In genomic region chr1:71937922-71938321, GRCm38 (mm10) we compare ENCODE assay signal across 14 mouse cellular contexts.
DNase-seq lines count a peak whose midpoint lies in the region; ATAC-seq and TF ChIP-seq lines count a peak whose summit lies in the region.
"Had no signal": no experiment of that assay in that cellular context is flagged by ENCODE, and none has a peak within 500 bp of the region (broad histone marks: within the 10 kb centered on the region; RNA-seq: fewer than 3 reads in every experiment).

No protein-coding gene starts in this region.

- H3K4me2 ChIP-seq in kidney, postnatal 0 days (ENCODE audit: low read length) = 0 out of 2 replicates have a peak overlapping the region, but pooled peaks have one; percentile 21
- H3K4me2 ChIP-seq in intestine, embryonic 15.5 days (replicated peaks) = peak overlapping the region; percentile 42
- peak overlapping the region; percentile 46 for H3K4me2 ChIP-seq in liver, postnatal 0 days (ENCODE audit: low read depth, low read length)
- no peak overlapping the region for H3K4me2 ChIP-seq in hindbrain, postnatal 0 days (ENCODE audit: low read depth, low read length)
- H3K4me2 ChIP-seq: embryonic facial prominence, embryonic 13.5 days; hindbrain, embryonic 15.5 days had no signal

- H3K36me3 ChIP-seq in kidney, postnatal 0 days (ENCODE audit: insufficient read depth, low read length) = no peaks in the 10 kb centered on the region
- H3K36me3 ChIP-seq in embryonic facial prominence, embryonic 10.5 days (replicated peaks) = no peaks in the 10 kb centered on the region
- H3K36me3 ChIP-seq in intestine, embryonic 15.5 days = no peaks in the 10 kb centered on the region
- no peaks in the 10 kb centered on the region for H3K36me3 ChIP-seq in liver, postnatal 0 days (replicated peaks; ENCODE audit: insufficient read depth, low read length)
- no peaks in the 10 kb centered on the region for H3K36me3 ChIP-seq in hindbrain, postnatal 0 days (ENCODE audit: insufficient read depth, low read length)
- H3K36me3 ChIP-seq: embryonic facial prominence, embryonic 13.5 days; hindbrain, embryonic 15.5 days had no signal

- no peak for TF ChIP-seq CTCF in kidney, postnatal 0 days (IDR thresholded peaks at IDR 0.05; ENCODE audit: low read depth)
- TF ChIP-seq CTCF in liver, postnatal 0 days (IDR thresholded peaks at IDR 0.05; ENCODE audit: low read depth) = no peak
- TF ChIP-seq CTCF in hindbrain, postnatal 0 days (IDR thresholded peaks at IDR 0.05; ENCODE audit: low read depth) = no peak

- no peaks in the 10 kb centered on the region for H3K9me3 ChIP-seq in kidney, postnatal 0 days (replicated peaks; ENCODE audit: low read length)
- no peaks in the 10 kb centered on the region for H3K9me3 ChIP-seq in embryonic facial prominence, embryonic 10.5 days
- H3K9me3 ChIP-seq in intestine, embryonic 15.5 days = no peaks in the 10 kb centered on the region
- H3K9me3 ChIP-seq in liver, postnatal 0 days (ENCODE audit: low read length) = no peaks in the 10 kb centered on the region
- H3K9me3 ChIP-seq in hindbrain, postnatal 0 days (ENCODE audit: low read length) = no peaks in the 10 kb centered on the region
- H3K9me3 ChIP-seq: embryonic facial prominence, embryonic 13.5 days; hindbrain, embryonic 15.5 days had no signal

- DNase-seq in kidney, postnatal 0 days (ENCODE audit: low spot score) = no peak
- DNase-seq in kidney, adult 8-10 months = no peak
- DNase-seq in embryonic facial prominence, embryonic 10.5 days (ENCODE audit: low spot score) = no peak
- peak; percentile 22 for DNase-seq in liver, postnatal 0 days
- DNase-seq in adrenal gland, postnatal 4 days (ENCODE audit: low spot score in 2 of 2) = no peak
- no peak for DNase-seq in hindbrain, postnatal 0 days (ENCODE audit: low spot score)
- DNase-seq: adrenal gland, postnatal 25 days; cerebellum, adult 9-10 months; thymus, postnatal 4 days had no signal

- H3K27ac ChIP-seq in kidney, postnatal 0 days = no peak overlapping the region
- 0 out of 2 replicates have a peak overlapping the region, but pooled peaks have one; percentile 24 for H3K27ac ChIP-seq in embryonic facial prominence, embryonic 10.5 days (replicated peaks)
- no peak overlapping the region for H3K27ac ChIP-seq in intestine, embryonic 15.5 days
- peak overlapping the region; percentile 82 for H3K27ac ChIP-seq in liver, postnatal 0 days (ENCODE audit: low read depth)
- H3K27ac ChIP-seq in hindbrain, postnatal 0 days = no peak overlapping the region
- H3K27ac ChIP-seq: embryonic facial prominence, embryonic 13.5 days; hindbrain, embryonic 15.5 days had no signal

- H3K4me3 ChIP-seq in kidney, postnatal 0 days (replicated peaks; ENCODE audit: low read depth, low read length) = no peak overlapping the region
- H3K4me3 ChIP-seq in embryonic facial prominence, embryonic 10.5 days = no peak overlapping the region
- H3K4me3 ChIP-seq in intestine, embryonic 15.5 days (replicated peaks) = no peak overlapping the region
- peak overlapping the region; percentile 28; the same call in 1 of the 2 replicates for H3K4me3 ChIP-seq in liver, postnatal 0 days (ENCODE audit: low read depth, low read length)
- H3K4me3 ChIP-seq in hindbrain, postnatal 0 days (ENCODE audit: low read length) = no peak overlapping the region
- H3K4me3 ChIP-seq: embryonic facial prominence, embryonic 13.5 days; hindbrain, embryonic 15.5 days; myocyte had no signal

- H3K9ac ChIP-seq in kidney, postnatal 0 days (ENCODE audit: low read depth, low read length) = no peak overlapping the region
- no peak overlapping the region for H3K9ac ChIP-seq in intestine, embryonic 15.5 days
- no peak overlapping the region for H3K9ac ChIP-seq in liver, postnatal 0 days (replicated peaks)
- H3K9ac ChIP-seq in hindbrain, postnatal 0 days (replicated peaks; ENCODE audit: low read length) = no peak overlapping the region
- H3K9ac ChIP-seq: embryonic facial prominence, embryonic 13.5 days; hindbrain, embryonic 15.5 days had no signal

- no peaks in the 10 kb centered on the region for H3K27me3 ChIP-seq in kidney, postnatal 0 days (ENCODE audit: insufficient read depth, low read length)
- no peaks in the 10 kb centered on the region for H3K27me3 ChIP-seq in embryonic facial prominence, embryonic 10.5 days (replicated peaks; ENCODE audit: low read depth, poor library complexity, severe bottlenecking)
- H3K27me3 ChIP-seq in intestine, embryonic 15.5 days (replicated peaks) = no peaks in the 10 kb centered on the region
- H3K27me3 ChIP-seq in liver, postnatal 0 days (ENCODE audit: insufficient read depth, low read length) = no peaks in the 10 kb centered on the region
- no peaks in the 10 kb centered on the region for H3K27me3 ChIP-seq in hindbrain, postnatal 0 days (ENCODE audit: insufficient read depth, low read length)
- H3K27me3 ChIP-seq: embryonic facial prominence, embryonic 13.5 days; hindbrain, embryonic 15.5 days had no signal

- no peak for TF ChIP-seq EP300 in liver, postnatal 0 days (IDR thresholded peaks at IDR 0.05; ENCODE audit: low read depth)

- peaks cover 11% of the 10 kb centered on the region; the same call in 1 of the 2 replicates for H3K4me1 ChIP-seq in kidney, postnatal 0 days (replicated peaks; ENCODE audit: insufficient read depth, low read length)
- peaks cover 27% of the 10 kb centered on the region for H3K4me1 ChIP-seq in embryonic facial prominence, embryonic 10.5 days
- peaks cover 20% of the 10 kb centered on the region; the same call in 1 of the 2 replicates for H3K4me1 ChIP-seq in intestine, embryonic 15.5 days (replicated peaks)
- peaks cover 9% of the 10 kb centered on the region for H3K4me1 ChIP-seq in liver, postnatal 0 days (ENCODE audit: insufficient read depth)
- no peaks in the 10 kb centered on the region for H3K4me1 ChIP-seq in hindbrain, postnatal 0 days (ENCODE audit: insufficient read depth, low read length)
- H3K4me1 ChIP-seq: hindbrain, embryonic 15.5 days had no signal

- no peak for ATAC-seq in kidney, postnatal 0 days (replicated peaks; ENCODE audit: low FRiP score, low read depth)
- ATAC-seq in intestine, embryonic 15.5 days = peak; percentile 85
- peak; percentile 25; the same call in 1 of the 2 replicates for ATAC-seq in liver, postnatal 0 days
- ATAC-seq in hindbrain, postnatal 0 days = no peak
- ATAC-seq: forebrain, embryonic 14.5 days had no signal

- WGBS in kidney, postnatal 0 days = 45% methylated on average over 8 of the region's 8 CpGs
- 70% methylated on average over 8 of the region's 8 CpGs for WGBS in embryonic facial prominence, embryonic 10.5 days
- WGBS in intestine, embryonic 15.5 days = 25% methylated on average over 8 of the region's 8 CpGs
- 30% methylated on average over 8 of the region's 8 CpGs for WGBS in liver, postnatal 0 days (ENCODE audit: insufficient replicate concordance)
- WGBS in hindbrain, postnatal 0 days = 70% methylated on average over 8 of the region's 8 CpGs

Comparison
In these comparisons a context has a peak if more than half of its experiments do, and no peak if none do; other contexts are left out.
1. ATAC-seq: peak in intestine, embryonic 15.5 days (single experiment) and liver, postnatal 0 days (single experiment); none in kidney, postnatal 0 days (single experiment) and hindbrain, postnatal 0 days (single experiment).
2. H3K27ac ChIP-seq: peak in embryonic facial prominence, embryonic 10.5 days (single experiment) and liver, postnatal 0 days (single experiment); none in kidney, postnatal 0 days (single experiment), intestine, embryonic 15.5 days (single experiment) and hindbrain, postnatal 0 days (single experiment).